ENCODE assay signal across 10 mouse cellular contexts in the genomic region with DNA sequence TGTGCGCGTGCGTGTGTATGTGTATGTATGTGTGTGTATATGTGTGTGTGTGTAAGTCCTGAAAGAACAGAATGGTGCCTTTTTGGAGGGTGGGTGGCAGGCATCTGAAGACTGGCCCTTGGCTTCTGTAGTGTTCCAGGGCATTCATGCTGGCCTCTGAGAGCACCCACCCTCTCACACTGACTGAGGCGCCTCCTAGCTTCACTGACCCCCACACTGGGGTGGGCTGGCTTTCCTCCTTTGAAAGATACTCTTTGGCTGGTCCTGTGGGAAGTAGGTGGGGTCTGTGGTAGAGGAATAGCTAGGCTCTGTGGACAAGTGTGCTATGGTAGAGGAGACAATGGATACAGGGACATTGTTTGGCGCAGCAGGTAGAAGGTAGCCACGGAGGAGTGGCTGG.
DNase-seq lines count a peak whose midpoint lies in the region; ATAC-seq and TF ChIP-seq lines count a peak whose summit lies in the region.
"Had no signal": no experiment of that assay in that cellular context is flagged by ENCODE, and none has a peak within 500 bp of the region (broad histone marks: within the 10 kb centered on the region; RNA-seq: fewer than 3 reads in every experiment).

No protein-coding gene starts in this region.

- no peak for ATAC-seq in heart, postnatal 0 days (ENCODE audit: insufficient read depth, low read depth)
- no peak for ATAC-seq in embryonic facial prominence, embryonic 13.5 days (ENCODE audit: insufficient number of reproducible peaks, insufficient read depth, low FRiP score, low TSS enrichment, low read depth)
- ATAC-seq in hindbrain, embryonic 12.5 days (ENCODE audit: low FRiP score): no peak
- peak; percentile 0; the same call in 1 of the 2 replicates for ATAC-seq in midbrain, embryonic 13.5 days
- ATAC-seq in cerebellum, adult (ENCODE audit: insufficient number of reproducible peaks, low FRiP score, low TSS enrichment): no peak

- no peaks in the 10 kb centered on the region for H3K9me3 ChIP-seq in heart, postnatal 0 days (replicated peaks; ENCODE audit: control insufficient read depth, low read length)
- no peaks in the 10 kb centered on the region for H3K9me3 ChIP-seq in embryonic facial prominence, embryonic 13.5 days
- no peaks in the 10 kb centered on the region for H3K9me3 ChIP-seq in hindbrain, embryonic 12.5 days (replicated peaks)
- H3K9me3 ChIP-seq in midbrain, embryonic 13.5 days: no peaks in the 10 kb centered on the region

- TF ChIP-seq EP300 in heart, postnatal 0 days (IDR thresholded peaks at IDR 0.05; ENCODE audit: low read depth): no peak

- no peaks in the 10 kb centered on the region for H3K36me3 ChIP-seq in heart, postnatal 0 days (replicated peaks; ENCODE audit: control insufficient read depth, insufficient read depth, low read length)
- H3K36me3 ChIP-seq in embryonic facial prominence, embryonic 13.5 days: no peaks in the 10 kb centered on the region
- no peaks in the 10 kb centered on the region for H3K36me3 ChIP-seq in hindbrain, embryonic 12.5 days
- H3K36me3 ChIP-seq in midbrain, embryonic 13.5 days: no peaks in the 10 kb centered on the region

- peak overlapping the region; percentile 43; the same call in 1 of the 2 replicates for H3K27ac ChIP-seq in heart, postnatal 0 days (ENCODE audit: low read depth)
- H3K27ac ChIP-seq in embryonic facial prominence, embryonic 13.5 days: peak overlapping the region; percentile 96; the same call in 1 of the 2 replicates
- peak overlapping the region; percentile 86 for H3K27ac ChIP-seq in hindbrain, embryonic 12.5 days
- H3K27ac ChIP-seq in midbrain, embryonic 13.5 days: peak overlapping the region; percentile 91

- H3K4me2 ChIP-seq in heart, postnatal 0 days (ENCODE audit: low read depth, low read length): no peak overlapping the region
- no peak overlapping the region for H3K4me2 ChIP-seq in embryonic facial prominence, embryonic 13.5 days
- no peak overlapping the region for H3K4me2 ChIP-seq in hindbrain, embryonic 12.5 days (replicated peaks)
- H3K4me2 ChIP-seq in midbrain, embryonic 13.5 days (replicated peaks): no peak overlapping the region

- no peaks in the 10 kb centered on the region for H3K27me3 ChIP-seq in heart, postnatal 0 days (ENCODE audit: control insufficient read depth, insufficient read depth, low read length)
- H3K27me3 ChIP-seq in embryonic facial prominence, embryonic 13.5 days: no peaks in the 10 kb centered on the region
- H3K27me3 ChIP-seq in hindbrain, embryonic 12.5 days: no peaks in the 10 kb centered on the region
- H3K27me3 ChIP-seq in midbrain, embryonic 13.5 days: no peaks in the 10 kb centered on the region

- H3K4me3 ChIP-seq in heart, postnatal 0 days (ENCODE audit: low read depth, low read length): no peak overlapping the region
- no peak overlapping the region for H3K4me3 ChIP-seq in embryonic facial prominence, embryonic 13.5 days
- H3K4me3 ChIP-seq in hindbrain, embryonic 12.5 days: no peak overlapping the region
- H3K4me3 ChIP-seq in midbrain, embryonic 13.5 days (replicated peaks): no peak overlapping the region

- DNase-seq in heart, postnatal 0 days (ENCODE audit: low spot score): no peak
- no peak for DNase-seq in heart, postnatal 4 days
- DNase-seq in embryo, embryonic 10 days (ENCODE audit: low spot score): no peak
- DNase-seq in right cerebral cortex, postnatal 36 days (ENCODE audit: low spot score in 2 of 2): no peak
- DNase-seq: gastrocnemius, postnatal 10 days; layer of hippocampus, adult 9-11 months had no signal

- H3K9ac ChIP-seq in heart, postnatal 0 days (replicated peaks; ENCODE audit: low read depth, low read length): no peak overlapping the region
- H3K9ac ChIP-seq in embryonic facial prominence, embryonic 13.5 days: no peak overlapping the region
- peak overlapping the region; percentile 18; the same call in 1 of the 2 replicates for H3K9ac ChIP-seq in hindbrain, embryonic 12.5 days
- H3K9ac ChIP-seq in midbrain, embryonic 13.5 days (replicated peaks): no peak overlapping the region

- 77% methylated on average over 6 of the region's 6 CpGs for WGBS in heart, postnatal 0 days
- WGBS in embryonic facial prominence, embryonic 13.5 days: 71% methylated on average over 6 of the region's 6 CpGs
- 68% methylated on average over 6 of the region's 6 CpGs for WGBS in hindbrain, embryonic 12.5 days
- WGBS in midbrain, embryonic 13.5 days: 69% methylated on average over 6 of the region's 6 CpGs

- TF ChIP-seq CTCF in heart, postnatal 0 days (IDR thresholded peaks at IDR 0.05; ENCODE audit: low read depth): no peak

- H3K4me1 ChIP-seq in heart, postnatal 0 days (ENCODE audit: control insufficient read depth, insufficient read depth): peaks cover 35% of the 10 kb centered on the region
- peaks cover 55% of the 10 kb centered on the region for H3K4me1 ChIP-seq in embryonic facial prominence, embryonic 13.5 days
- H3K4me1 ChIP-seq in hindbrain, embryonic 12.5 days: peaks cover 58% of the 10 kb centered on the region
- peaks cover 66% of the 10 kb centered on the region for H3K4me1 ChIP-seq in midbrain, embryonic 13.5 days (replicated peaks)

Comparison
In these comparisons a context has a peak if more than half of its experiments do, and no peak if none do; other contexts are left out.
1. H3K27ac ChIP-seq: peak in every context shown above with its lines; median percentile 96 in embryonic facial prominence, embryonic 13.5 days; 91 in midbrain, embryonic 13.5 days; 86 in hindbrain, embryonic 12.5 days; 43 in heart, postnatal 0 days.